8 mouse cellular contexts compared by ENCODE assay signal in genomic region chr11:78031947-78032808, GRCm38 (mm10). TPM values are rescaled to one million over a fixed set of nuclear protein-coding genes. Genes with fewer than 3 reads are reported as not detected.
A peak's percentile ranks its signal among the peaks of the same experiment; 100 is the strongest.
DNase-seq lines count a peak whose midpoint lies in the region; ATAC-seq lines count a peak whose summit lies in the region.

TSS of gene Dhrs13 (plus strand) at chr11:78032280.

- H3K27ac ChIP-seq in hindbrain, embryonic 16.5 days (ENCODE audit: low read depth, low read length), result peak within 1 kb of the TSS; percentile 95
- no peak within 1 kb of the TSS for H3K27ac ChIP-seq in macrophage

- ATAC-seq in hindbrain, embryonic 16.5 days, result peak; percentile 92

- peak within 1 kb of the TSS; percentile 93 for H3K9ac ChIP-seq in hindbrain, embryonic 16.5 days (ENCODE audit: low read depth, low read length)

- H3K9me3 ChIP-seq in hindbrain, embryonic 16.5 days (ENCODE audit: control insufficient read depth, low read length), result no peaks in the 10 kb centered on the region

- peak within 1 kb of the TSS; percentile 79 for H3K4me2 ChIP-seq in hindbrain, embryonic 16.5 days (ENCODE audit: low read length)

- WGBS in hindbrain, embryonic 16.5 days, result under 1% methylated on average over 96 of the region's 96 CpGs
- WGBS in macrophage (ENCODE audit: missing documents), result under 1% methylated on average over 90 of the region's 96 CpGs

- H3K79me2 ChIP-seq in macrophage (ENCODE audit: inconsistent target), result no peaks in the 10 kb centered on the region

- peaks cover 21% of the 10 kb centered on the region for H3K4me1 ChIP-seq in hindbrain, embryonic 16.5 days (ENCODE audit: control insufficient read depth, insufficient read depth, low read depth, low read length)

- H3K36me3 ChIP-seq in hindbrain, embryonic 16.5 days (ENCODE audit: control insufficient read depth, insufficient read depth, low read length), result peaks cover 18% of the 10 kb centered on the region
- peaks cover 19% of the 10 kb centered on the region for H3K36me3 ChIP-seq in macrophage (ENCODE audit: inconsistent target)

- peak; percentile 96 for DNase-seq in R1 (ENCODE audit: low read depth, low spot score)
- peak; percentile 96 to 98 for DNase-seq in cerebellum, postnatal 25 days
- peak; percentile 87 to 89 for DNase-seq in frontal cortex, postnatal 36 days (ENCODE audit: low spot score in 2 of 2)
- peak; percentile 79 to 88 for DNase-seq in left cerebral cortex, adult 18-20 months (ENCODE audit: low spot score in 2 of 2)
- peak; percentile 92 for DNase-seq in right cerebral cortex, adult 18-20 months
- DNase-seq in urinary bladder, postnatal 10 days (ENCODE audit: low spot score), result peak; percentile 52

- peak within 1 kb of the TSS; percentile 77 for H3K4me3 ChIP-seq in hindbrain, embryonic 16.5 days (ENCODE audit: low read length)
- peak within 1 kb of the TSS; percentile 31 for H3K4me3 ChIP-seq in macrophage (ENCODE audit: inconsistent target)

- H3K27me3 ChIP-seq in hindbrain, embryonic 16.5 days (replicated peaks; ENCODE audit: control insufficient read depth, insufficient read depth, low read length), result no peaks in the 10 kb centered on the region

RNA-seq across cellular contexts. Expression of gene Dhrs13, which starts in this region (rescaled TPM):
- polyA plus RNA-seq in hindbrain, embryonic 16.5 days (2015; fragmentation: Nextera tagmentation; extraction: Ambion mirVana), result 49.2 and 54.5 TPM in 2 replicates
- total RNA-seq in left cerebral cortex, adult 18-20 months (2021), result 1 to 10 TPM; 5.1 to 6.9 TPM
- 1 to 10 TPM in 8 of 26 experiments, under 1 TPM in 8, not detected in 10; 0.60 to 1.3 (median 0.99) TPM for total RNA-seq in macrophage (2018; cell fraction: chromatin; rRNA removed)
- 1 to 10 TPM in 18 of 26 experiments, under 1 TPM in 8; 0.53 to 1.8 (median 1.3) TPM for total RNA-seq in macrophage (2018; cell fraction: cytosol; rRNA removed)
- total RNA-seq in macrophage (2018; cell fraction: nucleus; rRNA removed), result 1 to 10 TPM in 17 of 26 experiments, under 1 TPM in 8, not detected in 1; 0.52 to 9.5 (median 1.2) TPM
- polyA plus RNA-seq in macrophage (2018), result 0.70 to 7.4 TPM (median 1.6 TPM) in 3 replicates
